Mouse (Mus musculus) ES-Bruce4 (cell line): ENCODE measurements around the gene Bloc1s2.

Experiments used
- EP300 ChIP-seq: IDR thresholded peaks from 2 replicates; pipeline ENCODE4 v1.6.1; 2011; ENCODE audit warnings: low read depth, low read length; ENCODE audit not compliant: insufficient read depth
- POLR2A ChIP-seq: IDR thresholded peaks from one replicate; pipeline ENCODE4 v1.8.1; 2011; ENCODE audit warnings: low read length; ENCODE audit not compliant: insufficient read depth

DNA sequence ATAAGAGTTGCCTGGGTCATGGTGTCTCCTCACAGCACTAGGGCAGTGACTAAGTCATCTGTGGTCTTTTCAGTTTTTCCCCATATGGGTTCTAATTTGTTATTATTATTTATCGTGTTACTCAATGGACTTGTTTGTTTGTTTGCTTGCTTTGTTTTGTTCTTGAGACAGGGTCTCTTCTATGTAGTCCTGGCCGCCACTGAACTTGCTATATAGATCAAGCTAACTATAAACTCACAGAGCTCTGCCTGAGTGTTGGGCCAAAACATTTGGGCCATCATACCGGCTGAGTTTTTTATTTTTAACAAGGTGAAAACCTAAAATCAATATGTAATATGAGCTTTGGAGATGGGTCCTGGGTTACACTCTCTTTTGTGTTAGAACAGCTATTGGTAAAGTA is 13.1 kb upstream of the Bloc1s2 start:
- no peak for TF ChIP-seq POLR2A
- TF ChIP-seq EP300, result no peak
